Mouse (Mus musculus): ENCODE results near the gene Foxj3.

GRCm38 (mm10) chr4:119658246-119658645 lies 121.4 kb downstream of the Foxj3 start:
- TF ChIP-seq CTCF (IDR thresholded peaks at IDR 0.05; ENCODE audit: control insufficient read depth, insufficient read depth, low read length) (no peak), POLR2A (IDR thresholded peaks at IDR 0.05; ENCODE audit: borderline replicate concordance, control insufficient read depth, low read depth, low read length) (no peak)
